Mouse (Mus musculus) testis, adult 2 months (tissue): Measurements from ENCODE around the gene Brinp1.

Experiments used
- CTCF ChIP-seq: fragments of 200-500 bp; IDR thresholded peaks from 2 replicates; pipeline ENCODE4 v1.5.1; 2012; ENCODE audit warnings: low read depth, mild to moderate bottlenecking, inconsistent platforms, low read length, moderate library complexity; ENCODE audit not compliant: control insufficient read depth, insufficient read depth, insufficient replicate concordance
- POLR2A ChIP-seq: fragments of 200-500 bp; IDR thresholded peaks from 2 replicates; pipeline ENCODE4 v1.6.1; 2012; ENCODE audit warnings: low read depth, mild to moderate bottlenecking, inconsistent platforms, low read length, moderate library complexity; ENCODE audit not compliant: control insufficient read depth

GRCm38 (mm10) chr4:68846976-68847375 lies 107.2 kb downstream of the Brinp1 start:
- TF ChIP-seq CTCF (no peak), POLR2A (no peak)
